ENCODE assay signal across 25 mouse cellular contexts in genomic region chr6:145612611-145613010, GRCm38 (mm10). TPM values are rescaled to one million over a fixed set of nuclear protein-coding genes. Genes with fewer than 3 reads are reported as not detected.
DNase-seq lines count a peak whose midpoint lies in the region; ATAC-seq and TF ChIP-seq lines count a peak whose summit lies in the region.
"Had no signal": no experiment of that assay in that cellular context is flagged by ENCODE, and none has a peak within 500 bp of the region (broad histone marks: within the 10 kb centered on the region; RNA-seq: fewer than 3 reads in every experiment).

No protein-coding gene starts in this region.

- H3K9ac ChIP-seq in hindbrain, postnatal 0 days (replicated peaks; ENCODE audit: low read length) = no peak overlapping the region
- H3K9ac ChIP-seq: embryonic facial prominence, embryonic 15.5 days; hindbrain, embryonic 14.5 days had no signal

- peak; percentile 23 for DNase-seq in hindbrain, postnatal 0 days (ENCODE audit: low spot score)
- DNase-seq in hindbrain, embryonic 10.5 days (ENCODE audit: low spot score) = no peak
- DNase-seq in cerebellum, adult 11-12 months = peak; percentile 78
- DNase-seq in cerebellum, adult 9-10 months = peak; percentile 82
- peak; percentile 63 to 75 for DNase-seq in cerebellum, postnatal 25 days
- DNase-seq in retina, postnatal 1 day = no peak
- DNase-seq in left cerebral cortex, adult 2 months (ENCODE audit: extremely low spot score in 1 of 2, low spot score in 2 of 2) = no peak
- DNase-seq in thymus, adult 18-20 months = no peak
- DNase-seq: adrenal gland, postnatal 14 days; gastrocnemius, adult 2 months; gastrocnemius, postnatal 36 days; heart, adult 11 months; heart, postnatal 10 days had no signal

- no peak for TF ChIP-seq CTCF in hindbrain, postnatal 0 days (IDR thresholded peaks at IDR 0.05; ENCODE audit: low read depth)
- TF ChIP-seq CTCF in left cerebral cortex, adult 2 months (IDR thresholded peaks at IDR 0.05) = no peak

- no peaks in the 10 kb centered on the region for H3K36me3 ChIP-seq in hindbrain, postnatal 0 days (ENCODE audit: insufficient read depth, low read length)
- no peaks in the 10 kb centered on the region for H3K36me3 ChIP-seq in hindbrain, embryonic 10.5 days
- H3K36me3 ChIP-seq: embryonic facial prominence, embryonic 15.5 days; forebrain, embryonic 10.5 days had no signal

- H3K4me3 ChIP-seq in hindbrain, postnatal 0 days (ENCODE audit: low read length) = no peak overlapping the region
- no peak overlapping the region for H3K4me3 ChIP-seq in hindbrain, embryonic 10.5 days
- H3K4me3 ChIP-seq in left cerebral cortex, adult 2 months = no peak overlapping the region
- H3K4me3 ChIP-seq: embryonic facial prominence, embryonic 15.5 days; erythroblast, embryonic 14.5 days; forebrain, embryonic 10.5 days; gastrocnemius, adult 2 months had no signal

- no peak overlapping the region for H3K27ac ChIP-seq in hindbrain, postnatal 0 days
- H3K27ac ChIP-seq in hindbrain, embryonic 10.5 days = no peak overlapping the region
- no peak overlapping the region for H3K27ac ChIP-seq in left cerebral cortex, adult 2 months
- H3K27ac ChIP-seq: embryonic facial prominence, embryonic 15.5 days; forebrain, embryonic 10.5 days; gastrocnemius, adult 2 months; hindbrain, embryonic 14.5 days had no signal

- no peak overlapping the region for H3K4me2 ChIP-seq in hindbrain, postnatal 0 days (ENCODE audit: low read depth, low read length)
- H3K4me2 ChIP-seq: embryonic facial prominence, embryonic 15.5 days; hindbrain, embryonic 14.5 days had no signal

- no peaks in the 10 kb centered on the region for H3K27me3 ChIP-seq in hindbrain, postnatal 0 days (ENCODE audit: insufficient read depth, low read length)
- no peaks in the 10 kb centered on the region for H3K27me3 ChIP-seq in hindbrain, embryonic 10.5 days (ENCODE audit: insufficient read depth, poor library complexity, severe bottlenecking)
- H3K27me3 ChIP-seq: CH12.LX; embryonic facial prominence, embryonic 15.5 days; Patski had no signal

- 65% methylated on average over 3 of the region's 3 CpGs for WGBS in hindbrain, postnatal 0 days
- 86% methylated on average over 3 of the region's 3 CpGs for WGBS in hindbrain, embryonic 10.5 days

- intact Hi-C loops in left cerebral cortex, adult 2 months (cut with DNase I) = no loop called here

- ATAC-seq in hindbrain, postnatal 0 days = no peak
- ATAC-seq: activated CD4-positive, CD25-positive, alpha-beta regulatory T cell, adult 4 months; forebrain, embryonic 14.5 days; intestine, embryonic 16.5 days; Patski had no signal

- H3K9me3 ChIP-seq in hindbrain, postnatal 0 days (ENCODE audit: low read length) = no peaks in the 10 kb centered on the region
- no peaks in the 10 kb centered on the region for H3K9me3 ChIP-seq in hindbrain, embryonic 10.5 days
- H3K9me3 ChIP-seq: embryonic facial prominence, embryonic 15.5 days had no signal

- no peaks in the 10 kb centered on the region for H3K4me1 ChIP-seq in hindbrain, postnatal 0 days (ENCODE audit: insufficient read depth, low read length)
- H3K4me1 ChIP-seq in hindbrain, embryonic 10.5 days (replicated peaks) = 0 out of 2 replicates have a peak, but pooled peaks cover 3% of the 10 kb centered on the region
- H3K4me1 ChIP-seq: embryonic facial prominence, embryonic 15.5 days had no signal

RNA-seq across cellular contexts. Expression of gene Lmntd1, which starts 1.5 kb away (rescaled TPM):
- 1.2 and 1.5 TPM in 2 replicates for total RNA-seq in hindbrain, postnatal 0 days (2014; rRNA removed)
- polyA plus RNA-seq in hindbrain, postnatal 0 days (2015; fragmentation: Nextera tagmentation; extraction: Ambion mirVana) = 1.8 and 2.3 TPM in 2 replicates
- 0.06 and 0.31 TPM in 2 replicates for polyA plus RNA-seq in hindbrain, embryonic 10.5 days (2016; fragmentation: Nextera tagmentation; extraction: Ambion mirVana)
- 1 to 10 TPM; 1.8 to 2.0 TPM for total RNA-seq in left cerebral cortex, adult 2 months (2021)
- total RNA-seq: gastrocnemius, postnatal 36 days; hematopoietic stem cell, adult 5-6 weeks had no signal
- polyA plus RNA-seq: erythroblast, embryonic 14.5 days; Patski had no signal

RNA-seq across cellular contexts. Expression of gene Tuba3b, which starts 2.9 kb away (rescaled TPM):
- total RNA-seq in hindbrain, postnatal 0 days (2014; rRNA removed) = 0.11 TPM in 1 of 2 replicates, not detected in the other
- polyA plus RNA-seq in hindbrain, postnatal 0 days (2015; fragmentation: Nextera tagmentation; extraction: Ambion mirVana) = not detected in 2 replicates
- polyA plus RNA-seq in hindbrain, embryonic 10.5 days (2016; fragmentation: Nextera tagmentation; extraction: Ambion mirVana) = not detected in 2 replicates
- total RNA-seq in left cerebral cortex, adult 2 months (2021) = not detected
- total RNA-seq: adrenal gland, adult 18-20 months; adrenal gland, postnatal 14 days; CH12.LX; gastrocnemius, adult 2 months; gastrocnemius, postnatal 36 days; hematopoietic stem cell, adult 5-6 weeks had no signal
- polyA plus RNA-seq: activated CD4-positive, CD25-positive, alpha-beta regulatory T cell, adult 4 months; embryonic facial prominence, embryonic 11.5 days; embryonic facial prominence, embryonic 15.5 days; erythroblast, embryonic 14.5 days; forebrain, embryonic 10.5 days; forebrain, embryonic 14.5 days; hindbrain, embryonic 14.5 days; intestine, embryonic 16.5 days; Patski had no signal

Comparison
In these comparisons a context has a peak if more than half of its experiments do, and no peak if none do; other contexts are left out.
1. DNase-seq: peak in hindbrain, postnatal 0 days (single experiment), cerebellum, adult 11-12 months (single experiment), cerebellum, adult 9-10 months (single experiment) and cerebellum, postnatal 25 days (2 of 2); none in hindbrain, embryonic 10.5 days (single experiment), retina, postnatal 1 day (single experiment), left cerebral cortex, adult 2 months (0 of 2) and thymus, adult 18-20 months (0 of 2).